Mouse (Mus musculus): ENCODE measurements around the gene Kbtbd13.
A peak's percentile ranks its signal among the peaks of the same experiment; 100 is the strongest.
"Not testable (repeated sequence)": the region's sequence is repeated elsewhere in the genome, so short reads cannot be mapped to it uniquely, and the experiment has no call there.

The Kbtbd13 gene

DNA sequence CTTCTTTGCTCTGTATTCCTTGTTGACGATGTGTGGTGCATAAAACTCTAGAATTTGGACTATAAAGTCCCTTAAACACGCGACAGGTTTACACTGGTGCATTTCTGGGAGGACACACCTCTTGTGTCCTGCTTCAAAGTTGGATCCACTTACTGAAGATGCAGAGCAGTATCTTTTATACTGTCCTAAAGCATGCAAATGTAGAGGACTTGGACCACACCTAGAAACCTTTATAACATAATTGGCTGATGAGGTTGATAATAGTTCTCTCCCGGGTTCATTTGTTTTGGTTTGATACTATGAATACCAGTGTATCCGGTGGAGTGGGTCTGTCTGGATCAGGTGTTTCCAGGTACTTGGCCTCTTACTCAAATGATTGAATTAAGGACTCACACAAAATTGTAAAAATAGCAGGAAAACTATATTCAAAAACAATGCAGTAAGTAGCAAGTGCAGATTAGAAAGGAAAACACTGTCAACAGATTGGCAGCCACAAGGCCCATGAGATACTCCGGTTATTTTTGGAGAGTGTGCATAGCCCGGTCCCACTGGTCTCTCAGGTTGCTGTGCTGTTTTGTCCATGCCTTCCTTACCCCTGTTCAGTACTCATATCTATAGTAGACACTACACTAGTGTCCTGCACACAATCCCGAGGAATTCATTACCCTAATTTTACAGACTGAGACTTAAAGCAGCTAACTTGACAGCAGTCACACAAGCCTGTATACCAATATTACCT is 44.2 kb downstream of the Kbtbd13 start:
- DNase-seq (ENCODE audit: low read depth, low spot score), result no peak

DNA sequence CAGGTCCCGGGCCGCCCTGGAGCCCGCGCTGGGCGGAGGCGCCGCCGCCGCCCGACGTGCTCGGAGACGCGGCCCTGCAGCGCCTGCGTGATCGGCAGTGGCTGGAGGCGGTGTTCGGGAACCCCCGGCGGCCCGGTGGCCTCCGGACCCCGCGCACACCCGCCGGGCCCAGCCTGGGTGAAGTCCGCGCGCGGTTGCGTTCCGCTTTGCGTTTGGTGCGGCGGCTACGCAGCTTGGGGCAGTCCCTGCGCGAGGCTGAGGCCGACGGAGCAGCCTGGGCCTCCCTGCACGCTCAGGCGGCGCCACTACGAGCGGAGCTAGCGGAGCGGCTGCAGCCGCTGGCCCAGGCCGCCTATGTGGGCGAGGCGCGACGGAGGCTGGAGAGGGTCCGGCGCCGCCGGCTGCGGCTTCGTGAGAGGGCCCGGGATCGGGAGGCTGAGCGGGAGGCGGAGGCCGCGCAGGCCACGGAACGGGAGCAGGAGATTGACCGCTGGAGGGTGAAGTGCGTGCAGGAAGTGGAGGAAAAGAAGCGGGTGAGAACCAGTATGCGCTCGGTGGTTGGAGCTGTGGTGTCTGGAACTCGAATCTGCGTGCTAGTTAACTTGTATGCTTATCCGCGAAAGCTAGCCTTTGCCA is 44.9 kb downstream of the Kbtbd13 start:
- peak; percentile 75 for DNase-seq (ENCODE audit: low read depth, low spot score)

DNA sequence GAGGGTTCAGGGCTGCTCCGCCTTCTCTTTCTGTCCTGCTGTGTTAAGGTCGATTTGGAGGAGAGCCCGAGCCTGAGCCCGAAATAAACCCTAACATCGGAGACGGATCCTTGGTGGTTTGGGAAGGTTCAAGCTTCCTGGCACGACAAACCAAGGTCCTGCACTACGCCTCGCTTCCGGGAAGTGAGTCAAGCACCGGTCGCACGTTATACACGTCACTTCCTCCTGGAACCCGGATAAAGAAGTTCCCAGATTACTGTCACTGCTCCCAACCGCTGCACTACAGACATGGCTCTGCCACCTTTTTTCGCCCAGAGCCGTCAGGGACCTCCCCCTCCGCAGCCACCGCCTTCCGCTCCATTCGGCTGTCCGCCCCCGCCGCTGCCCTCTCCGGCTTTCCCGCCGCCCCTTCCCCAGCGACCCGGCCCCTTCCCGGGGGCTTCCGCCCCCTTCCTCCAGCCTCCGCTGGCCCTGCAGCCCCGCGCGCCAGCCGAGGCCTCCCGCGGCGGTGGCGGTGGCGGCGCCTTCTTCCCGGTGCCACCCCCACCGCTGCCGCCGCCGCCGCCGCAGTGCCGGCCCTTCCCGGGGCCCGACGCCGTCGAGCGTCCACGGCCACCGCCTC is 45.5 kb downstream of the Kbtbd13 start, which contains the start of gene Pdcd7:
Gene Pdcd7 (plus strand): TSS at position 251 of the 622 bp plus-strand sequence.
- peak; percentile 94 for DNase-seq (ENCODE audit: low read depth, low spot score)

DNA sequence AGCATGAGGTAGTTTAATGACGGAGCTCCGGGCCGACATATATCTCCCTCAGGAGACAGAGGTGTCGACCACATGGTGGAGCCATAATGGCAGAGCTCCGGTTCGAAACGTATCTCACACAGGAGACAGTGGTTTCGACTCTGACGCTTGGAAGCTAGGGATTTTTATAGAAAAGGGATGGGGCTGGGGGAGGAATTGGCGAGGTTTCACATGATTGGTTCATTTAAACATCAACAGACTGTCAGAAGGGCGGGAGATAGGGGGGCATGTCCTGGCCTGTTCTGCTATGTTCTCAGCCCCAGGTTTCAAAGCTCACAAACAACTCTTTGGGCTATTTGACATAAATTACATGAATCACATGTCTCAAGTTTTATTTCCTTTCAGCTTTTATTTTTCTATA is 46.0 kb downstream of the Kbtbd13 start:
- DNase-seq (ENCODE audit: low read depth, low spot score), result not testable (repeated sequence)

DNA sequence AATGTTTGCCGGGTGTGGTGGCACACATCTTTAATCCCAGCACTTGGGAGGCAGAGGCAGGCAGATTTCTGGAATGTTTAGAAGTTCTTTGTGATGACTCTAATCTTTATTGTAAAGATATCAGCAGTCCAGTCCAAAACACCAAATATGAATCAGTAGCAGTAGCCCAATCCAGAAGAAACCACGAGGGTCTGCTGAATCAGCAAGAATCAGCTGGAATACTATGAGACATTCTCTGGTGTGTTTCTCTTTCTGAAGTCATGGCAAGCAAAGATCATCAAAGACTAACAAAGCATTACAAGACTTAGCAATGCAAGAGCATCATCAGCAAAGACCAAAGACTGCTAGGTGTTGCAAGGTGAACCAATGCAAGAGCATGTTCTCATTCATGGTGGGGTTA is 51.0 kb downstream of the Kbtbd13 start:
- DNase-seq (ENCODE audit: low read depth, low spot score), result no peak

DNA sequence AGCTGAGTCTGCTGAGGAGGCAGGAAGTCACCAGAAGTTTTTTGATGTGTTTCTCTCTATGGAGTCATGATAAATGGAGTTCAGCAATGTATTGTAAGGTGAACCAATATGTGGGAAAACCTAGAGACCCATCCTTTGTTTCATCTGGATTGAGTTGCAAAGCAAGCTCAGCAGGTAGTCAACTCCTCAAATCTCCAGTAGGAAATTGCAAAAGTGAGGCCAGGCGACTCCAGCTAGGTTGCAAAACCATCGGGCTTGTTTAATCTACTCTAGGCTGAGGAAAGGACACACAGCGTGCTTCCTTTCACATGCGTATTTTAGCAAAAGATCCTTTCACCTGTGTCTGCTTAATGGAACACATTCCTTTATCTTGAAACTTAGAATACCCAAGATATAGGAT is 52.3 kb downstream of the Kbtbd13 start:
- DNase-seq (ENCODE audit: low read depth, low spot score), result no peak
